Mouse (Mus musculus): ENCODE data around the gene Rap1a. TPM values are rescaled to one million over a fixed set of nuclear protein-coding genes. Genes with fewer than 3 reads are reported as not detected.

Gene Rap1a
- polyA plus RNA-seq, 1 experiment from 2014 or later = 88.2 TPM

DNA sequence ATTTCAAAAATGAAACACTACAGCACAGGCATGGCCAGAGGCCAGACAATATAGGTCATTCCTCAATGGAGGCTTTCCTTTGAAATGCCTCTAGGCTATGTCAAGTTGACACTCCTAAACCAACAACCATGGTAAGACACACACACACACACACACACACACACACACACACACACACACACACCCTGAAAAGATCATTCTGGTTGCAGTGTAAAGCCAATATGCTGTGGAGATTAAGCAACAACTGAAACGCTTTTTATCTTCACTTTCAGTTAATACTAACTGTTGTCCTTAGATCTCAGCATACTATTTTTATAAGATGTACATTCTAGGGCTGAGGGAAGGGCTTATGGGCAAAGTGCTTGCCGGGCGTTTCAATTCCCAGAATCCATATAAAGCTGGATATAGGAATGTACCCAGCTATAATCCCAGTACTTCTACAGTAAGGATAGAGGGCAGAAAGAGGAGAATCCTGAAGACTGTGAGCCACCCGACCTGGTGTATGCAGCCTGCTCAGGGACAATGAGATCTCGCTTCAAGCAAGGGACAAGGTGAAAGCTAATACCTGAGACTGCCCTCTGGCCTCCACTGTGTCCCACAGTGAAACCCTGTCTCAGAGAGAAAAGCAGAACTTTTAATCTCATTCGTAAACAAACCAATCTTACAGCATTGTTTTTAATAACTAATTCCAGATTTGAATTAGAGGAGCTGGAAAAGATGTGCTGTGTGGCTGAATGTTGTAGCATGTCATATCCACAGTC is 43.6 kb downstream of the Rap1a start:
- Histone ChIP-seq H3K27ac (replicated peaks) (no peak overlapping the region), H3K4me3 (replicated peaks) (no peak overlapping the region), H3K36me3 (no peaks in the 10 kb centered on the region), H3K4me2 (no peak overlapping the region), H3K9me3 (replicated peaks) (no peaks in the 10 kb centered on the region), H3K27me3 (replicated peaks) (no peaks in the 10 kb centered on the region), H3K4me1 (no peaks in the 10 kb centered on the region), H3K9ac (replicated peaks) (no peak overlapping the region)
- no peak for ATAC-seq (ENCODE audit: low FRiP score)
- WGBS = 85% methylated on average over 6 of the region's 6 CpGs

DNA sequence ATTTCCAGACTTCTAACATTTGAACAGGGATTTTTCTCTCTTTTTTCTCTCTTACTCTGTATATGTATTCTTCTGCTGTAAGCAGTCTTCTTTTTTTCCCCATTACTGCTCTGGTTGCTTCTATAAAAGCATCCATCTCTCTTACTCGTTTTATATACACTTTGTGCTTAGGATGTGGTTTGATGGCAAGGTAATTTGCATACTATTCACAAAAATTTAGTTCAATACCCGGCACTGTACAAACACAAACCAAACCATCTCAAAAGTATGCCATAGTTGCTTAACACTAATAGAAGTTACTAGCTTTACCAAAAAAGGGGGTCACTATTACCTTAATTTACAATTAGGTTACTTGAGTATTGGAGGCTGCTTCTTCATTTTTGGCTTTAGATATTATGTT is 44.6 kb downstream of the Rap1a start:
- Histone ChIP-seq H3K9ac (replicated peaks) (no peak overlapping the region), H3K27me3 (replicated peaks) (no peaks in the 10 kb centered on the region), H3K4me3 (replicated peaks) (no peak overlapping the region), H3K9me3 (replicated peaks) (no peaks in the 10 kb centered on the region), H3K4me2 (no peak overlapping the region), H3K4me1 (no peaks in the 10 kb centered on the region), H3K27ac (replicated peaks) (no peak overlapping the region), H3K36me3 (no peaks in the 10 kb centered on the region)
- ATAC-seq (ENCODE audit: low FRiP score) = no peak
- WGBS = 73% methylated on average over 2 of the region's 2 CpGs

DNA sequence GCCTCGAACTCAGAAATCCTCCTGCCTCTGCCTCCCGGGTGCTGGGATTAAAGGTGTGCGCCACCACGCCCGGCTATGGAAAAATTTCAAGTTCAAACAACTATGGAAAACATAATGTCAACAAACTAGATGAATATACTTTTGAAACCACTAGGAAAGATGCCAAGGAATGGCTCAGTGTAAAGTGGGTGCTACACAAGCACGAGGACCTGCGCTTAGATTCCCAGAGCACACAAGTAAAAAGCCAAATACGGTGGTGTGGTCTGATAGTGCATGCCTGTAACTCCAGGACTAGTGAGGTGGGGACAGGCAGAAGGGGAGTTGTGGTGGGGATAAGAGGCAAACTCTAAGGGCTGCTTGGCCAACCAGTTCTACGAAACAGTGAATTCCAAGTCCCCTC is 46.0 kb downstream of the Rap1a start:
- H3K27ac ChIP-seq (replicated peaks) = no peak overlapping the region
- H3K4me1 ChIP-seq = no peaks in the 10 kb centered on the region
- ATAC-seq (ENCODE audit: low FRiP score) = no peak
- H3K4me2 ChIP-seq = no peak overlapping the region
- H3K9me3 ChIP-seq (replicated peaks) = no peaks in the 10 kb centered on the region
- no peaks in the 10 kb centered on the region for H3K36me3 ChIP-seq
- H3K27me3 ChIP-seq (replicated peaks) = no peaks in the 10 kb centered on the region
- no peak overlapping the region for H3K9ac ChIP-seq (replicated peaks)
- no peak overlapping the region for H3K4me3 ChIP-seq (replicated peaks)
- 97% methylated on average over 9 of the region's 9 CpGs for WGBS

DNA sequence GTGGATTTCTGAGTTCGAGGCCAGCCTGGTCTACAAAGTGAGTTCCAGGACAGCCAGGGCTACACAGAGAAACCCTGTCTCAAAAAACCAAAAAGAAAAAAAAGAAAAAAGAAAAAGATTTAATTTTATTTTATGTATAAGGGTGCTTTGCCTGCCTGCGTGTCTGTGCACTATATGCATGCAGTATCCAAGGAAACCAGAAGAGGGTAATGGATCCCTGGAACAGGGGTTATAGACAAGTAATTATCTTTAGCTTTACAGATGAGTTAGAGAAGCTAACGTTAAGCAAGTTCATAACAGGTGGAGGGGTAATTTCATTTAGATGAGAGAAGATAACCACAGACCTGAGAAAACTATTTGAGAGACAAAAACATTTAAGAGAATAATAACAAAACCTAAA is 47.0 kb downstream of the Rap1a start:
- Histone ChIP-seq H3K27ac (replicated peaks) (no peak overlapping the region), H3K4me2 (no peak overlapping the region), H3K27me3 (replicated peaks) (no peaks in the 10 kb centered on the region), H3K4me1 (no peaks in the 10 kb centered on the region), H3K4me3 (replicated peaks) (no peak overlapping the region), H3K9ac (replicated peaks) (no peak overlapping the region), H3K36me3 (no peaks in the 10 kb centered on the region), H3K9me3 (replicated peaks) (no peaks in the 10 kb centered on the region)
- 71% methylated on average over 3 of the region's 3 CpGs for WGBS
- no peak for ATAC-seq (ENCODE audit: low FRiP score)

DNA sequence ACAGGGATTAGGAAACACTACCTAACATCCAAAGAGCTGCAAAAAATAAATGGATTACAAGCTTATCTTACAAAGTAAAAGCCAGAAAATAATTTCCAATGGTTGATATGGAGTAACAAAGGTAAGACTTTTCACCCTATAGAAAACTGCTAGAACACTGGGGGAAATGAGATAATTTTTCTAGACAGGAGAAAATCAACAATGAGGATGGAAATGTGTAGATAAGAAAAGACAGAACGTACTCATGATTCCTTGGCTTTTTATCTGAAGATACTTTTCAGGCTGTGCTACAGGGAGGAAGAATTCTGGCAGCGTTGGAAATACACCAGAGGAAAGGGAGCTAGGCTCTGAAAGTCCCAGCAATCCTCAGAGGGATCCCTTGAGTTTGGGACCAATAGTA is 50.3 kb downstream of the Rap1a start:
- Histone ChIP-seq H3K4me2 (no peak overlapping the region), H3K27me3 (replicated peaks) (no peaks in the 10 kb centered on the region), H3K36me3 (peaks cover 4% of the 10 kb centered on the region; the same call in 1 of the 2 replicates), H3K9me3 (replicated peaks) (no peaks in the 10 kb centered on the region), H3K4me1 (no peaks in the 10 kb centered on the region), H3K9ac (replicated peaks) (no peak overlapping the region), H3K4me3 (replicated peaks) (no peak overlapping the region), H3K27ac (replicated peaks) (no peak overlapping the region)
- ATAC-seq (ENCODE audit: low FRiP score) = no peak
- WGBS = 92% methylated on average over 2 of the region's 2 CpGs

DNA sequence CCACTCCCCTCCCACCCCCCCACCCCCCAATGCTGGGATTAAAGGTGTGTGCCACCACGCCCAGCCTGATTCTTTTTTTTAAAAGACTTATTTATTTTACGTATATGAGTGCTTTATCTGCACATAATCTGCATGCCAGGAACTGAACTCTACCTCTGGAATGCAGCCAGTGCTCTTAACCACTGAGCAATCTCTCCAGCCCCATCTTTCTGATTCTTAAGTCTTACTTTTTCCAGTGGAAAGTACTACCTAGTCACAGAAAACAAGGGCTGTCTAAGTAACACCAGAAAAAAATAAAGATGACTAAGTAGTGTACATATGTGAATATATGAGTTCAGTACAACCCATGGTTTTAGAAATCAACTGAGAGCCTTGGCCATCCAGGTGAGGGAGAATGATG is 54.6 kb downstream of the Rap1a start:
- Histone ChIP-seq H3K4me2 (no peak overlapping the region), H3K4me3 (replicated peaks) (no peak overlapping the region), H3K9me3 (replicated peaks) (no peaks in the 10 kb centered on the region), H3K27ac (replicated peaks) (no peak overlapping the region), H3K9ac (replicated peaks) (no peak overlapping the region), H3K4me1 (no peaks in the 10 kb centered on the region), H3K36me3 (peaks cover 4% of the 10 kb centered on the region; the same call in 1 of the 2 replicates), H3K27me3 (replicated peaks) (no peaks in the 10 kb centered on the region)
- no peak for ATAC-seq (ENCODE audit: low FRiP score)
- WGBS = 98% methylated on average over 2 of the region's 2 CpGs

DNA sequence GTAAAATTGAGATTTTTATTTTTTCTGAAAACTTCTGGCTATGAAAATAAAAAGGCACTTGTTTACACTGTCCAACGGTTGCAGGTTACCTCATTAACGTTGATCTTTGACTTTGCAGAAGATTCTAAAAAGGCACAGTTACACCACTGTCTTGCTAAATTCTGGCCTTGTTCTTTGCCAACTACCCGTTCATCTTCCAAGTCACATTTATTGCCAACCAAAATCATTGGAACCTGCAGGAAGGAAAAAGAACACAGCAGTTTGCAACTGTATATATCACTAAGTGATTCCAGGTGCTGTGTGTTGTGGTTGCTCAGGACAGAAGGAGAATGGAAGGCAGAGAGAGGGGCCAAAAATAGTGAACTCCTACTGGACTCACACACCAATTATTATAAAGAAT is 63.5 kb downstream of the Rap1a start:
- WGBS = 96% methylated on average over 3 of the region's 3 CpGs
- no peak for ATAC-seq (ENCODE audit: low FRiP score)
- no peaks in the 10 kb centered on the region for H3K27me3 ChIP-seq (replicated peaks)
- no peak overlapping the region for H3K4me3 ChIP-seq (replicated peaks)
- H3K9ac ChIP-seq (replicated peaks) = no peak overlapping the region
- H3K9me3 ChIP-seq (replicated peaks) = no peaks in the 10 kb centered on the region
- no peak overlapping the region for H3K4me2 ChIP-seq
- peaks cover 24% of the 10 kb centered on the region for H3K36me3 ChIP-seq
- no peak overlapping the region for H3K27ac ChIP-seq (replicated peaks)
- H3K4me1 ChIP-seq = no peaks in the 10 kb centered on the region

DNA sequence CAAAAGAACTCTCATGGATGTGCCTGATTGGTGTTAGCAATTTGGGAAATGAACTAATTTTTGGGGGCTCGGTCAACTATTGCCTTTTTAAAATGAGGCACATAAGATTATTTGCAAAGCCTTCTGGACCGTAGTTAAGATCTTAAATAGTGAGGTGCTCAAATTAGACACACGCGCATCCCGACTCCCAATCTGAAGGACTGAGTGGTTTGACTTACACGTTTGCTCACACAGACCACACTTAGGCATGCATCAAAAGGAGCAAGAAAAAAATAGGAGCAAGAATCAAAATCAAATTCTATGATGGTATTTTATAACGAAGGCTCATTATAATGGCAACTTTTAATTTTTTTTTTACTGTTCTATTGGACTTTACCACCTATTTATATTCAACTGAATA is 64.1 kb downstream of the Rap1a start:
- Histone ChIP-seq H3K27me3 (replicated peaks) (no peaks in the 10 kb centered on the region), H3K4me3 (replicated peaks) (no peak overlapping the region), H3K36me3 (peaks cover 24% of the 10 kb centered on the region), H3K9ac (replicated peaks) (no peak overlapping the region), H3K4me1 (no peaks in the 10 kb centered on the region), H3K27ac (replicated peaks) (no peak overlapping the region), H3K9me3 (replicated peaks) (no peaks in the 10 kb centered on the region), H3K4me2 (no peak overlapping the region)
- ATAC-seq (ENCODE audit: low FRiP score) = no peak
- WGBS = 98% methylated on average over 7 of the region's 7 CpGs

DNA sequence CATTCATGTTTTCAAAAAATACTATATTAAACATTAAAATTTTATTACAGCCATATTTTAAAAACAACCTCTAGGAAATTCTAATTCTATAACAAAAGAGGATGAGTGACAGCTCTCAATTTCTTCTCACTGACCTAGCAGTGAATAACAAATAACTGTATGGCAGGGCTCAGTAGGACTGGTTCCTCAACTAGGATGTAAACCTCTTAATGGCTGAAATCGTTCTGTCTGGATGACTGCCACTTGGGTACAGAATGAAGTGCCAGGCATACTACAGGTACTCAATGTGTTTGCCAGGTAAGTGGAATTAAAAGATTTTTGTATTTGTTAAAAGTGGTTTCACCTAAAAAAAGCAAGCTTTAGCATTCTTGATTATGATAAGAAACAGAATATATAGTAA is 65.0 kb downstream of the Rap1a start:
- H3K27me3 ChIP-seq (replicated peaks) = no peaks in the 10 kb centered on the region
- no peak overlapping the region for H3K4me3 ChIP-seq (replicated peaks)
- H3K9ac ChIP-seq (replicated peaks) = no peak overlapping the region
- WGBS = 89% methylated on average over 1 of the region's 1 CpGs
- H3K4me2 ChIP-seq = no peak overlapping the region
- peaks cover 24% of the 10 kb centered on the region for H3K36me3 ChIP-seq
- no peaks in the 10 kb centered on the region for H3K4me1 ChIP-seq
- H3K27ac ChIP-seq (replicated peaks) = no peak overlapping the region
- H3K9me3 ChIP-seq (replicated peaks) = no peaks in the 10 kb centered on the region
- no peak for ATAC-seq (ENCODE audit: low FRiP score)

DNA sequence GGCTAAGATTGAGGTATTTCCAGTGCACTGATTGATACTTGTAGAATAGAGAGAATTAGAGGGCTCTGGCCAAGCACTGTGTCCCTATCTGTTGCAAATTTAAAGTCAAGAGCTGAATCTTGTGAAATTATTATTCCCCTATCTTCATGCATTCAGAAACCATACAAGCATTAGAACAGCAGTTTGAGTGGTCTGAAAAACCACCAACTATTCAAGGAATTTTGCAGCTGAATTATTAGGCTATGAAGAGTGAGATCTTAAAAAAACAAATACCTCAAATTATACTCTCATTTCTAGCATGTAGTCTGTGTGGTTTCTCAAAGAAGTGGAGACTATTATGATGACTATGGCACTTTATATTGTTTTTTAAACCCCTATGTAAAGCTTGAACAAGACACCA is 65.9 kb downstream of the Rap1a start:
- ATAC-seq (ENCODE audit: low FRiP score) = no peak
- Histone ChIP-seq H3K27ac (replicated peaks) (no peak overlapping the region), H3K36me3 (peaks cover 29% of the 10 kb centered on the region), H3K9me3 (replicated peaks) (no peaks in the 10 kb centered on the region), H3K4me3 (replicated peaks) (no peak overlapping the region), H3K27me3 (replicated peaks) (no peaks in the 10 kb centered on the region), H3K4me1 (no peaks in the 10 kb centered on the region), H3K4me2 (no peak overlapping the region), H3K9ac (replicated peaks) (no peak overlapping the region)

DNA sequence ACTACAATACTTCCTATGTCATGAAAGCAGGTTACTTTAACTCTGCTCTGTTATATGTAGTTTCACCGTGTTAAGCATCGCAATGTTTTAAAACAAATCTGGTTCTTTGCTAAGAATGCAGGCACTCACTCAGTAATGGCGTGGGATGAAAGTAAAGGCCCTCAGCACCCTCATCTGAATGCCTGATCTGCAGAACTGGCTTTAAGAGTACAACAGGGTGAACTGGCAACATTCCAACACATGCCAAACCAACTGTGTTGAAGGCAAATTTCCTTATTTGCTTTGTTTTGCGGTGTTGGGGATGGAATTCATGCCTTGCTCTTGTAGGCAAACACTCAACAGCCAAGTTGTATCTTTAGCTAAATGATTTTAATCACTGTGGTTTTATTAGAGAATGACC is 67.6 kb downstream of the Rap1a start:
- no peak overlapping the region for H3K9ac ChIP-seq (replicated peaks)
- WGBS = 92% methylated on average over 4 of the region's 4 CpGs
- H3K4me1 ChIP-seq = no peaks in the 10 kb centered on the region
- H3K36me3 ChIP-seq = peaks cover 28% of the 10 kb centered on the region
- no peak for ATAC-seq (ENCODE audit: low FRiP score)
- H3K27ac ChIP-seq (replicated peaks) = no peak overlapping the region
- no peaks in the 10 kb centered on the region for H3K9me3 ChIP-seq (replicated peaks)
- no peak overlapping the region for H3K4me3 ChIP-seq (replicated peaks)
- no peaks in the 10 kb centered on the region for H3K27me3 ChIP-seq (replicated peaks)
- no peak overlapping the region for H3K4me2 ChIP-seq

DNA sequence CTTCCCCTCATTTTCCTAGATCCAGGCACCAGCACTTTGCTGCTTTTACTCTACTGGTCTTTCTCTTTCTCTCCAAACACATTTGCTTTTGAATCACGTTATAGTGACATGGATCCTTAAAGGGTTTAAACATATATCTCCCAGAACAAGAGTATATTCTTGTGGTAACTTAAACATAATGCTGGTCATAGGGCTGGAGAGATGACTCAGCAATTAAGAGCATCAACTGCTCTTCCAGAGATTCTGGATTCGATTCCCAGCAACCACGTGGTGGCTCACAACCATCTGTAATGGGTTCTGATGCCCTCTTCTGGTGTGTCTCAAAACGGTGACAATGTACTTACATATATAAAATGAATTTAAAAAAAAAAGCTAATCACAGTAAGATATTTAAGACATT is 68.8 kb downstream of the Rap1a start:
- no peak for ATAC-seq (ENCODE audit: low FRiP score)
- no peak overlapping the region for H3K4me2 ChIP-seq
- H3K9me3 ChIP-seq (replicated peaks) = no peaks in the 10 kb centered on the region
- no peak overlapping the region for H3K9ac ChIP-seq (replicated peaks)
- H3K36me3 ChIP-seq = peaks cover 23% of the 10 kb centered on the region
- WGBS = 90% methylated on average over 4 of the region's 4 CpGs
- H3K4me1 ChIP-seq = no peaks in the 10 kb centered on the region
- H3K27ac ChIP-seq (replicated peaks) = no peak overlapping the region
- H3K27me3 ChIP-seq (replicated peaks) = no peaks in the 10 kb centered on the region
- H3K4me3 ChIP-seq (replicated peaks) = no peak overlapping the region

DNA sequence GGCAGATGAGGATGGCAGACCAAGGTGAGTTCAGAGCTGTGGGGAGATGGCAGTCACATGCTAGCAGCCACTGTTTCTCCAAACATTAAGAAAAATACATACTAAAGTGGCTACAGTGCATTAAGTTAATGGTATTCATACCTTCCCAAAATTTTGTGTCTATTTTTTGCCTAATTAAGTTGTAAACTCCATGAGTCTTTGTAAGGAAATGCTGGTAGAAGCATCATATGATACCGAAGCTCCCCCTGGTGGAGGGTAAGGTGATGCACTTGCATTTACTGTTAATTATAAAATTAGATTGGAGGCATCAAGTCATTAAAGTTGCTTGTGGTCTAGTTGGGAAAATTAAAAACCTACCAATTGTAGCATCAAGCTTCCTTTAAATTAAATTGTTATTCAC is 75.1 kb downstream of the Rap1a start:
- ATAC-seq (ENCODE audit: low FRiP score) = no peak
- H3K4me1 ChIP-seq = no peaks in the 10 kb centered on the region

More for the DNA sequence above, 75.1 kb downstream of the Rap1a start:
- H3K4me2 ChIP-seq = no peak overlapping the region
- no peaks in the 10 kb centered on the region for H3K9me3 ChIP-seq (replicated peaks)
- WGBS = 4% methylated on average over 1 of the region's 1 CpGs
- H3K36me3 ChIP-seq = peaks cover 9% of the 10 kb centered on the region
- no peak overlapping the region for H3K4me3 ChIP-seq (replicated peaks)
- no peak overlapping the region for H3K9ac ChIP-seq (replicated peaks)
- no peaks in the 10 kb centered on the region for H3K27me3 ChIP-seq (replicated peaks)
- no peak overlapping the region for H3K27ac ChIP-seq (replicated peaks)
